Mouse (Mus musculus): ENCODE measurements around the gene Cbln1.

Gene Cbln1

DNA sequence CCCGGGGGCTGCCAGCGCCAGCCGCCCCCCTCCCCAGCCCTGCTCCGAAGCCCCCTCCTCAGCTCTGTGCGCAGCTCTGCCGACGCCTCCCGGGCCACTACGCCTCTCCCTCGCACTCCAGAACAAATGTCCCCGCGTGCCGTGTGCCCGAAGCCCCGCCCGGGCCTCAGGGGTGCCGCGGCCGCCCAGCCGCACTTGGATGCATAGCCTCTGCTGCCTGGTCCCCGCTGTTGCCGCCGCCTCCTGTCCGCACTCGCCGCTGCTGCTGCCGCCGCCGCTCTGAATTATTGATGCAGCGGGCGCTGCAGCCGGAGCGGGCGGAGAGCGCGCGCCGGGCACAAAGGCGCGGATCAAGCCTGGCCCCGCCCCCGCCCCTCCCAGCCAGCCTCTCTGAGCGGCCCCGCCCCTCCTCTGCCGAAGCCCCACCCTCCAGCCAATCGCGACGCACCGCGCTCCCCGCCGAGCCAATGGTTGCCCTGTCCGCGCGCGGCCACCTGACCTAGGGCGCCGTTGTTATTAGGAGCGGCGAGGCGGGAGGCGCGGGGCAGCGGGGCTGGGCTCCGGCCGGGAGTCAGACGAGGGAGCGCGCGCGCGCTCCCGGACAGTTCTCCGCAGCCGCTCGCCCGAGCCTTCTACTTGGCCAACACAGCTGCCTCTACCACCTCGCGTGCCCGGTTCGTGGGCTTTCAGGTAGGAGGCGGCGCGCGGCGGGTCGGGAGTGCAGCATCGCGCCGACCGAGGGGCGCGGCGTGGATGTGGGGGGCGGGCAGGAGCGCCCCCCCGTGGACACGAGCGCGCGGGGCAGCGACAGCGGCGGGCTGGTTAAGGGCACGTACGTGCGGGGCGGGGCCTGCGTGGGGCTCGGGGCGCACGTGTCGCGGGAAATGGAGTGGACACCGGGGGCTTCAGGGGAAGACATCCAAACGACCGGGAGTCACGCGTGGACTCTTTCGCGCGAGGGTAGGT is at the start of gene Cbln1:
Gene Cbln1, minus strand, starts transcription at position 339 of the 966 bp plus-strand sequence.
- DNase-seq = peak; percentile 21 to 34

DNA sequence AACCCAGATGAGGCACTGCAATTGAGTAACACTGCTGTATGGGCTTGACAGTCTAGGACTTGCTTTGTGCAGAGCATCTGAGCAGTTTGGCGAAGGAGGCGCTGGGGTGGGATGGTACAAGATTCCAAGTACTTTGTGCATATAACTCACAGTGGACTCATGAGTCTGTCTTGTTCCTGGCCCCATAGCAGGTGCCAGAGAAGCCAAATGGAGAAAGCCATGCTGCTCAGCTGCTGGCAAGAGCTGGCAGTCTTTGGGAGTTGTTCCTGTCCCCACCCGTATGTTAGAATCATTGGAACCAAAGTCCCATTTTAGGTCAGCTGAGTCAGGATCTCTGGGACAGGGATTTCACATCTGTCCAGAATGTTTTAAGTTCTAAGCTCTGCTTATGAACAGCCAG is 44.7 kb upstream of the Cbln1 start:
- no peak for DNase-seq

DNA sequence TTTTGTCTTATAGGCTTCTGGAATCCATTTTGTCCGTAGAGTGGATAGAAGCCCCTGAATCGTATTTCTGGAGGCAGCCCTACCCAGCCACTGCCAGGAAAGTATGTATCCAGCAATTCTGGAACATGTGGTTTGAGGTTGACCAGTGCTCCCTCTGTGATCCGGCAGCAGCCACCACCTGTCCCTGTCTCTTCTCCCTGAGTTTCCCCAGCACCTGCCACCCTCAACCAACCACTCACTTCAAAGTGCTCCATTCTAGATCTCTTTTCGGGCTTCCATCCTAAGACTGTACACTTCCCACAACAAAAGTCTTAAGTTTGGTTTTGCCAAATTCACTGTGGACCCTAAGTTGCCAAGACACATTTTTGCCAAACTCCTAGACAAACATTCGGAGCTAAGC is 41.4 kb upstream of the Cbln1 start:
- DNase-seq = no peak

DNA sequence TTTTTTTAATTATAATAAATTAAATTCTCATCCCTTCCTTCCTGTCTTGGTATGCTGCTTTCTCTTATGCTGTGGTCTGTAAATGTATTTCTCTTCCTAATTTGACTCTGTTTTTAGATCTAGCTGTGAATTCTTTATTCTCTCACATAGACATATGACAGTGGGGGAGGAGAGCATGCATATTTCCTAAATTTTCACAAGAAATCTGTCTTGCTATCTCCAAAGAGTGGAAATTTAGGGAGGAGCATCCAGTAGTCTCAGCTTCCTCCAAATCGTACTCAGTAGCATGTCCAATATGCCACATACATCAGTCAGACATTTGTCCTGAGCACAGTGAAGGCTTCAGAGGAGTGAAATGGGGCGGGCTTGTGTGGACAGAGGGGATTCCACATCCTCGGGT is 40.9 kb upstream of the Cbln1 start:
- DNase-seq = no peak

DNA sequence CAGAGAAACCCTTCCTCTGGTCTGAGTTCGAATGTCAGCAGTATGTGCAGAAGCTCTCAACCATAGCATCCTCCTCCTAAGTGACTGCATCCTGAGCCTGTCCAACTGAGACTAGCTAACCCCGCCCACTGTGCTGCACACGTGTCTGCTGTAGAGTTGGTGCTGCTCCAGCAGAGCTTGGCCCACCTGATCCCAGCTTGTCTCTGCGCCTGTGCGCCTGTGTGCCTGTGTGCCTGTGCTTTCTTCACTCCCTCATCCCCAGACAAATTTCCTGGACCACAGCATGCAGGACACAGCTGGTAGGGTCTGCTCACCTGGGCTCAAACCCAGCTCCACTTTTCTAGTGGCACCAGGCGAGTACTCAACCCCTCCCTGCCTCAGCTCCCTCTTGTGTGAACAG is 40.2 kb upstream of the Cbln1 start:
- no peak for DNase-seq

DNA sequence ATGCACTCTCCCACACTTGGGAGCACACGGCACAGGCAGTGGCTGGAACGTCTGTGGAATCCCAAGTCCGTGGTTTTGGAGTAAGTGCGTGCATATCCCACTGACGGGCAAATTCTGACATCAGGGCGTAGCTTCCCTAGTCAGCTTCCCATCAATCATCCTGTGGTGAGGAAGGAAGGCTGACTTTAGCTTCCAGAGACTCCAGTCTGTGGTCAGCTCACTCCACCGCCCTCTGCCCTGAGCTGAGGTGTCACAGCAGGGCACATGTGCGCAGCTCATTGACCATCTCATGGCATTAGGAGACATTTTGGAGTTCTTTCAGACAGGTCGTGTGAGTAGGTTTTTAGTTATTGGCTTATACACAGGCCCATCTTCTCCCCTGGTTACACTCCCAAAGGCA is 34.6 kb upstream of the Cbln1 start:
- DNase-seq = no peak

DNA sequence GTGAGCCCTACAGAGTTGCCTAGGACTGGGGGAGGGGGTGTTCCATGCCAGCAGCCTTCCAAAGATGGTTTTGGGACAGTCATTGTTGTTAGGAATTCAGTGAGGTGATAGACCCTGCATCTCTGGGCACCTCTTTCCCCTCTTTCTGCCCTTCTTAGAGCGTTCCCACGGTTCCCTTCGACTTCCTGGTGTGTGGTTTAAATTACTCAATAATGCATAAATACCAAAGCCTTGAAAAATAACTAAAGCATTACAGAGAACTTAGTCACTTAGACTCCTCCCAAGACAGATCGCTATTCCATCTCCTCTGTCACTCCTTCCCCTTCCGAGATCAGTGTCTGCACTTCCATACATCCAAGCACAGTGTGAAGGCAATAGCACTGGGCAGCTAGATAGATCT is 32.0 kb upstream of the Cbln1 start:
- no peak for DNase-seq

DNA sequence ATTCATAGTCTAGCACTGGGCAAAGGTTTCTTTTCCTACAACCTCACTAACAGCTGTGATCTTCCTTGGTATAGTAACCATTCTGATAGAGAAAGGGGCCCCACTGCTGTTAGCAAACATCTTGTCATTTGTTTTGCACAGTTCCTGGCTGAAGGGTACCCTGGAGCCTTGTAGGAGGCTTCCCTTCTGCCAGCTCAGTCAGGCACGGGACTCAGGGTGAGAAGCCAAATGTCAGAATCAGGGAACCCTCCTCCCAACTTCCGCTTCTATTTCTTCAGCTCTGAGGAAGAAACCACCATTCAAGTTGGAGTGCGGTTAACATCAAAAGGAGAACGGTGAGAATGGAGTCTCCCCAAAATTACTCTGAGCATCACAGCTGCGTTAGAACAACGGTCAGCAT is 30.3 kb upstream of the Cbln1 start:
- no peak for DNase-seq

DNA sequence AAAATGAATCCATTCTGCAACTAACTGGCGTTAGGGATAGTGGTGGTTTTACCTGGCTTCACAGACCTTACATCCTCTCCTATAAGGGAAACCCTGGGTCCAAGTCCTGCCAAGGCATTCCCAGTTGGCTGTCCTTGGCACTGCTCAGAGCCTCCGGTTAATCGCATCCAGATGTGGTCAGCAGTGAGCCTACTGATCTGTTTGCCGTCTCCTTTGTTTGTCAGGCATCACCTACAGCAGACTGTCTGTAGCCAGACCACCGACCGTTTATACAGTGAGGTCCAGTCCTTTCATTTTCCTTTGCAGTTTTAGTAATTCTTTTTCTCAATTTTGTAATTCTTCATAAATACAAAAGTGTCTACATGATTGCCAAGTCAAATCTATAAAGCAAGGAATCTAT is 25.2 kb upstream of the Cbln1 start:
- DNase-seq = no peak

DNA sequence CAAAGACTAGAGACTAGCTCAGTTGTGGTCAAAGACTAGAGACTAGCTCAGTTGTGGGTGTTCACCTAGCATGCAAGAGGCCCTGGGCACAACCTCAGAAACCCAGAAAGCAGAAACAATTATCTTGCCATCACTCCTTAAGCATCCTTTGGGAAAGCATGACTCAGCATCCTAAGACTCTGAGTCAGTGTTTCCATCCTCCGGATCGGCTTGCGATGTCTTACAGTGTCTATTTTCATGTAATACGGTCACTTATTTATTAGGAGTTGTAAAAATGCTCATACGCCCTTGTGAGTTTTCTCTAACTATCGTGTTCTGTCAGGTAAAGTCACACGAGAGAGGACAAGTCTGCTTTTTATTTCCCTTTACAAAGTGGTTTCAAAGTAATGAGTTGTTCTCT is 24.1 kb upstream of the Cbln1 start:
- DNase-seq = no peak

DNA sequence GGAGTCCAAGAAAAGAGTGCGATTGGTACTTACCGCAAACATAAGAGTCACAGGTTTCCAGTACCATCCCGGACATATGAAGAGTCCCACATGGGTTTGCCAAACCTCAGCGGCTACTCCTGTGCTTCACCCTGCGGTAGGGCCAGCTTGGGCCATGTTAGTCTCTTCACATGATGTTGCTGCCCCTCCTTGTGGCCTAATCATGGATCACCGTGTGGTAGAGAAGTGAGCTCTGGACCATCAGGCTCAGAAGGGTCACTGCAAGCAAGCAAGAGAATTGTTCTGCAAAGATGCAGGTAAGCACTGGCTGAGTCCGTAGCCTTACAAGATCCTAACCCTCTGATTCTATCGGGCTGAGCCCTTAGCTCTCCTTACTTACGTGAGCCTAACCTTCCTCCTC is 22.5 kb upstream of the Cbln1 start:
- no peak for DNase-seq

DNA sequence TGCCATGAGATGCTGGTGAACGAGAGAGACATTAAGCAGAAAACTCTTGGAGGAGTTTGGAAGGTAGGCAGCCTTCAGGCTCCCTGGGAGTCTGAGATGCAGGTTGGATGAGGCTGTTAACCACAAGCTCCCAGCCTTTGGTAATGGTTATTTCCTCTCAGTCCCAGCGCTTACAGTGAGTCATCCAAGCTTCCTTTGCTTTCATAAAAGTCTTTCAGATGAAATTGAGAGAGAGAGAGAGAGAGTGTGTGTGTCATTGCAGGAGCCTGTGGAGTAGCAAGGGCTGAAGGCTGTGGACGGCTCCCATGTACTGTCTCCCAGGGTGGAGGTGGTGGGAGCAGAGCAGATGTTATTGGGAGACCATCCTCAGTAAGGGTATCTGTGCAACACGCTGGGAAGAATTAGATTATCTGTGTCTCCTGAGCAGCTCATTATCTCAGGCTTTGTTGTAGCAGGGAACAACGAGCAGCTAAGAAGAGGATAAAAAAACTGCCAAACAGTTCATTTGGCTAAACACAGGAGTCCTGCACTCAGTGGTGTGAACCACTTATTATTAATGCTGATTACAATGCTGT is 17.5 kb upstream of the Cbln1 start:
- no peak for DNase-seq

DNA sequence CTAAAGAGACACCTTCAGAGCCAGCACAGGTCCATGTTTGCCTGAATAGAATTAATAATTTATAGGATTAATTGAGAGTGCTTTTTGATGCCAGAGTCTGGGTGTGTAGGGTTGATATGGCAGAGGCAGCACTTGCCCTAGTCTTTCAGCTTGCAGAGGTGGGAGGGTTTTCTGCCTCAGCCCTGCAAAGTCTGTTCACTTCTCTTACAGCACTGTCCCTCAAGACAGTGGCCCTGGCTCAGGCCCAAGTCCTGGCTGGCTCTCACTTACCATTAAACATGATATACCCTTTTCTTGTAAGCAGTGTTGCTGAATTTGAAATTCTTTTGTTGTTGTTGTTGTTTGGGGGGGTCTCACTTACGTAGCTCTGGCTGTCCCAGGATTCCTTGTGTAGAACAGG is 9.0 kb upstream of the Cbln1 start:
- DNase-seq = no peak

DNA sequence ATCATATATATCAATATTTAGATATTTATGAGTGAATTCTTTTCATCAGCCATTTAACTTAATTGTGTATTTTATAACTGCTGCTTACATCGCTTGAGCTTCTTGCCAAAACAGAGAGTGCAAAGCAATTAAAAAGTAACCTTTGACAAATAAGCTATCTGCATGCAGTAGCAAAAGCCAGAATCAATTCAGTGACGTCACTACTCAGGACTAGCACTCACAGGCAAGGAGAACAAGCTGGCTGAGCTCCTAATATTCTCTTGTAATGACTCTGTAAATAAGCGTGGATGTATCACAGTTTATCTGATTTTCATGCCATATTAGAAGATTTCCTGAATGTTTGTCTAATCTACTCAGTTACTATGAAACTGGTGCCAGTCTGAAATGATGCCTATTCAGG is 5.8 kb upstream of the Cbln1 start:
- DNase-seq = no peak

DNA sequence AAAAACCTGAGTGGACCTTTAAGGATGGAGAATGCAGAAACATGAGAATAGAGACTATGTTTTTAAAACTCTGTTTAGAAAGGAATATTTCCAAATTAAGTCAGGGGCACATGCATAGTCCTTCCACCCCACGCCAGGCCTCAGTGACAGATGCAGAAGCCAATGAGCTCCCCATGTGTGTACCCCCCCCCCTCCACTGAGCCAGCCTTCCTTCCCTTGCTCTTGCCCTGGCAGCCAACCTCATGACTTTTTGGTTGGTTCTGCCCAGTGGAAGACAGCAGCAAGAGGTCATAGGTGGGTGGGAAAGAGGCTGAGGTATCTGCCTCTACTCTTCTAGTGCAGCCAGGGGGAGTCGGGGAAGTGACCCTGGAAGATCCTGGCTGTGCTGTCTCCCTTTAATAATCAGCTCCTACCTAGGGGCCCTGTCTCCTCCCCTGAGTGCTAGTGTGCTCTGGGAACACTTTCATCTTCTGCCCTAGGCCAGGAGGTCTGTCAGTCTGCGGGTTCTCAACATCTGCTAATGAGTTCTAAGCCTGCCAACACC is 4.8 kb upstream of the Cbln1 start:
- DNase-seq = no peak

DNA sequence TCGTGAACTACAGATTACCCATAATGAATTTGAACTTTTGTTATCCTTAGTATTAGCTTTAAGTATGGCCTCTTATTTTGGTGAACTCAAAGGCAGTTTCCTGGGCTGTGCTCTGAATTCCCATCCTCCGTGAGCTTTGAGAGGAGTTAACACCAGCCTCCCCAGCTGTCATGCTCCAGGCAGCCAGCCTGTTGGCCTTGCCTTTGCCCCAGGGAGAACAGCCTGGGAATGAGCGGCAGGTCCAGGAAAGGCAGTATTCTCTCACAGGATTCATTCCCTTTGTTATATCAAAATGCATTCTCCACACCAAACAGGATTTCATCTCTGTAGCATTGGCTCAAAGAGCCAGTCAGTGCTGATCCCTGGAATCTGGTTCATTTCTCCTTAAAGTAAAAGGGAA is 3.1 kb upstream of the Cbln1 start:
- DNase-seq = no peak

DNA sequence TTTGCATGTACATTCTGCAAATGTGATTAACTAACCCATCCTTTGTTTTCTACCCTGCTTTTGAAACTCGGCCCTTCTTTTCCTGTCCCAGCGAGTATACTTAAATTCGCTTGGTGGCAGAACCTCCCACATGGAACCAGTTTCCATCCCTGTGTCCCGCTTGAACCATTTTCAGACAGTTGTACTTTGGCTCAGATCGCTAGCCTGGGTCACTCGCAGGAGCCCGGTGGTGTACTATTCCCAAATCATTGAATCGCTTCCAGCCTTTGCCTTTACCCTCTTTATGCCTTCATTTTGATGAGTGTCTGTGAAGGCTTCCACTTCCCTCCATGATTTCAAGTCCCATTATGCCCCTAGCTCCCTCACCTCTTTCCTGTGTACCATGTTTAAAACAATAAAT is 2.0 kb upstream of the Cbln1 start:
- DNase-seq = no peak

DNA sequence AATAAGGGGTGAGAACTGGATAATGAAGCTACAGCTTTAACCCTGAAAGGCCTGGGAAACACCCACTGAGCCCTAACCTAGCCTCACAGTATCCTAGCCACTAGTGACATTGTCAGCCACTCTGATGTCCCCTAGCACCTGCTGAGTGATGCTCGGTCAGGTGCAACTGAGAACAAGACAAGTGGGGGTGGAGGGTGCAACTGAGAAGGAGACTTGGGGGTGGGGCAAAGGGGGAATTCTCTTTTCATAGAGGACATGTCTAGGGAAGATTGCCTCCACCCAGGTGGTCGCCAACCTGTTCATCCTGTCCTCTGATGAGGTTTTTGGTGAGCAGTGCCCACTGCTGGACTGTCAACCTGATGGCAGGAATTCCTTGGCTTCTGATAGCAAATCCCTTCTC is 1.5 kb upstream of the Cbln1 start:
- DNase-seq = no peak

DNA sequence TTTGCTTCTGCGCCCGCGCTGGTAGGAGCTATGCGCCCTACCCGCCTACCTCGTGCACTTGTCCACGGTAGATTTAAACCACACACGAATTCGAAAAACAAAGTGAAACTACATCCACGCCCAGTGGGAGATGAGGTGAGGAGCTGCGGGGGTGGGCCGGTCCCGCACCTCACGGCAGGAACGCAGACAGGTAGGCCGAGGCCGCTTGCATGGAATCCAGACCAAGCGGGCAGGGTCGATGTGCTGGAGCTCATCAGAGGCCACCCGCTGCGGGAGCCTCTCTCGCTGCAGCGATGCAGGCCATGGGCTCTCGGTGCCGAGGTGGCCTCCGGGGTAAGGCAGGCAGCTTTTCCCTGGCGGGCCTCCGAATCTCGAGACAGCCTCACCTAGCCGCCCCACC is 905 bp upstream of the Cbln1 start:
- DNase-seq = no peak

DNA sequence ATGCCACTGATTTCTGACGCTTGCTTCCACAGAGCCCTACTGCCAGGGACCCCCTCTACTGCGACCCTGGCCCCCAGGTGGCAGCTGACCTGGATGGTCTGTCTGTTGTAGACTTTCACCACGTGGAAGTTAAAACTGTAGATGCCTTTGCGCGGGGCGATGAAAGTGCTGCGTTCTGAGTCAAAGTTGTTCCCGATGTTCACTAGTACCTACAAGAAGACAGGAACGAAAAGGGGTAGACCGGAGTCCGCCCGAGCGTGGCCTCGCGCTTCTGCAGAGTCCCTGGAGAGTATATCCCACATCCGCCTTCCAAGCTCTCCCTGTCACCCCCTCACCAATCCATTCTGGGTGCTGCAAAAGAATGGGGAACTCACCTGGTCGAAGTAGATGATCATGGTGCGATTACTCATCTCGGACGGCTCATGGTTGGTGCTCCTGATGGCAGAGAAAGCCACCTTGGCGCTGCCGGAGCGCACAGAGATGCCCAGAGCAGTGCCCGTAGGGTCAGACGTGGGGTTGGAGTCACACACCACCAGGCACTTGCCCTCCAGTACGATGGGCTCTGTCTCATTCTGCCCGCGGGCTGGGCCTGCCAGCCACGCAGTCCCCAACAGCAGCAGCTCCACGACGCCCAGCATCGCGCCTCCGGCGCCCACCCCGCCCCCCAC is 672 bp downstream of the Cbln1 start:
- no peak for DNase-seq

DNA sequence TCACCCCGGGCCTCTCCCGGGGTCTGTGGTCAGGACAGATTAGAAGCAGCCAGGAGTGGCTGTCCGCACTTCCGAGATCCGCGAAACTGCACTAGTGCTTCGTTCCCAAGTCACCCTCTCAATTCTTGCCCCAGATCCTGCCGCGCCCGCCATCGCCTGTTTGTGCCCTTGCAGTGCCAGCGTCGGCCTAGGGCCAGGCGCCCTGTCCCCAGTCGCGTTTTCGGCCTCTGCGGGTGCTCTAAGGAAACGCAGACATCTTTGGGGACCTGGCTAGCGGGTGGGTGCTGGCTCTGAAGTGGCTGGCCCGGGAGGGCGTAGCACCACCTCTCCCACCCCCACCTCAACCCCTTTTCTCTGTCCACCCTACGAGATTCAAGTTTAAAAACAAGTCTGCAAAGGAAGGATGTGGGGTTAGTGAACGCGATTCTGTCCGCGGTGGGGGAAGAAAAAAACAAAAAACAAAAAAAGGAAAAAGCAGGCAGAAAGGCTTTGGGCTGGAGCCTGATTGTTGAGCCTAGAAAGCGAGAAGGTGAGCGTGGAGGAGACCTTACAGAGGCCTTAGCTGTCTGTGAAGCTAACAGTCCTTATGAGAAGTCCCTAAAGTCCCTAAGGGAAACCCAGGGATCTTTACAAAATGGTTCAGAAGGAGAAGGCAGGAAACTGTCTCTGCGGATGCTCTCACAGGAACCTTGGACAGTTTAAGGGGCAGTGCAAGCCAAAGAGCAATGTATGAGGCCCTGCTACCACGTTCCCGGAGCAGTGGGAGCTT is 1.4 kb downstream of the Cbln1 start:
- DNase-seq = no peak

DNA sequence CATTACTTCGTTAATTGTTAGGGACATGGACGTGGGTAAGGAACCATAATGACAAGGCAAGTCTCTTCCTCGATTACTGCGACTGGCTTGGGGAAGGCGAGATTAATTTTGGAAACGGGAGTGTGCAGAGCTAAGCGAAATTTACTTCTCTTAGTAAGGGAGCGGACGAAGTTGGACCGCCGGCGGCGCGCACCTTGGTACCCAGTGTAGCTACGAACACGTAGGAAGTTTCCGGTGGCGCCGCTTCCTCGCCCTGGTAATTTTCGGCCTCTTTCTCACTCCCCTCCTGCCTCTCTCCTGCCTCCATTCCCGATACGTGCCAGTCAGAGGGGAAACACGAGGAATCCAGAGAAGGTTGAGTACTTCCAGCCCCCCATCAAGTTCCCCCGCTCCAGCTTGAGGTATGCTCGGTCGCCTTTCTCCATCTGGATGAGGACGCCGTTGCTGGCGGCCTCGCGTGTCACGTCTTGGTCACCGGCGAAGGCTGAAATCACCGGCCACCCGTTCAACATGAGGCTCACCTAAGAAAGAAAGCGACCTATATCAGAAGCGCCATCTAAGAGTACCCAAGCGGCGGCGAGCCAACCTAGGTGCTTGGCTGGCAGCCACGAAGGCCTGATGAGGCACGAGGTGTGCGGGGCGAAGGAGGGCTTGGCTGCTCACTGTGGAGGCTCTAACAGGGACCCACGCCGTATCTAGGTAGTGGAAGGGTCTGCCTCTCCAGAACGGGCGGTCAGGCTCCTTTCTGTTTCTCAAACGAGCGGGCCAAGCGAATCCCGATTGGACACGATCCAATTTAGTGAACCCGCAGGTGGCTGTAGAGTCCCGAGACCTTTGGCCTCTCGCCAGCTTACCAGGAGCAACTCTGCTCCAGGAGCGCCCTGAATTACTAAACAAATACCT is 2.2 kb downstream of the Cbln1 start:
- no peak for DNase-seq

Data from thymus, postnatal 36 days (tissue).